Mouse (Mus musculus) limb, embryonic 12.5 days (tissue): ENCODE data around the gene Olfr313. TPM values are rescaled to one million over a fixed set of nuclear protein-coding genes. Genes with fewer than 3 reads are reported as not detected.
"Not testable (repeated sequence)": the region's sequence is repeated elsewhere in the genome, so short reads cannot be mapped to it uniquely, and the experiment has no call there.

Source experiments
- ATAC-seq: fragments of 200-750 bp; cut with Nextera tagmentation; 2 replicates; pipeline ENCODE4 v1.8.0; 2017; ENCODE audit warnings: low read depth, moderate TSS enrichment; ENCODE audit not compliant: insufficient number of reproducible peaks, insufficient read depth, low FRiP score, low TSS enrichment
- H3K27ac ChIP-seq: fragments of 300-500 bp; sonication (generic); 2 replicates; pipeline ENCODE4 v1.5.1; 2016; ENCODE audit warnings: mild to moderate bottlenecking, moderate library complexity
- H3K27me3 ChIP-seq: fragments of 300-500 bp; sonication (generic); 2 replicates; pipeline ENCODE4 v1.6.1; 2016; ENCODE audit warnings: mild to moderate bottlenecking, moderate library complexity
- H3K36me3 ChIP-seq: fragments of 300-500 bp; sonication (generic); 2 replicates; pipeline ENCODE4 v1.6.1; 2016; ENCODE audit warnings: mild to moderate bottlenecking, moderate library complexity
- H3K4me1 ChIP-seq: fragments of 300-500 bp; sonication (generic); replicated peaks from 2 replicates; pipeline ENCODE4 v1.6.1; 2016
- H3K4me2 ChIP-seq: fragments of 300-500 bp; sonication (generic); 2 replicates; pipeline ENCODE4 v1.6.1; 2016; ENCODE audit warnings: mild to moderate bottlenecking, moderate library complexity
- H3K4me3 ChIP-seq: fragments of 300-500 bp; sonication (generic); replicated peaks from 2 replicates; pipeline ENCODE4 v1.5.1; 2016; ENCODE audit warnings: mild to moderate bottlenecking
- H3K9ac ChIP-seq: fragments of 300-500 bp; sonication (generic); replicated peaks from 2 replicates; pipeline ENCODE4 v1.6.1; 2016; ENCODE audit warnings: mild to moderate bottlenecking, moderate library complexity
- H3K9me3 ChIP-seq: fragments of 300-500 bp; sonication (generic); 2 replicates; pipeline ENCODE4 v1.6.1; 2016; ENCODE audit warnings: mild to moderate bottlenecking, moderate library complexity
- WGBS: fragments of 180-500 bp; shearing (Covaris S2); methylation state at CpG from one replicate; pipeline ENCODE4 v1.1.7; 2016; 5-methylcytosine and 5-hydroxymethylcytosine counted together
- polyA plus RNA-seq: library from polyadenylated mRNA; unstranded; fragments of >200 nt; fragmentation: Nextera tagmentation; extraction: Ambion mirVana; gene quantifications from 2 replicates; pipeline ENCODE4 v1.2.1, GENCODE M21; 2016

Gene Olfr313
- not detected in 2 replicates for polyA plus RNA-seq

- 50% methylated on average over 1 of the region's 1 CpGs for WGBS
- ATAC-seq, H3K27ac ChIP-seq, H3K4me3 ChIP-seq, H3K4me2 ChIP-seq, H3K4me1 ChIP-seq, H3K36me3 ChIP-seq, H3K27me3 ChIP-seq, H3K9me3 ChIP-seq, H3K9ac ChIP-seq: not testable (repeated sequence)
Measured at GRCm38 (mm10) chr11:58814700-58815099, at the start of gene Olfr313. Gene Olfr313, plus strand, starts transcription at chr11:58815000.

GRCm38 (mm10) chr11:58772888-58773287 is 41.9 kb upstream of the Olfr313 start, which contains the start of gene Olfr315:
Gene Olfr315, plus strand, starts transcription at chr11:58773188.
- H3K27me3 ChIP-seq = no peaks in the 10 kb centered on the region
- H3K9ac ChIP-seq = no peak within 1 kb of the TSS
- H3K36me3 ChIP-seq = no peaks in the 10 kb centered on the region
- no peak within 1 kb of the TSS for H3K4me2 ChIP-seq
- H3K4me1 ChIP-seq = no peaks in the 10 kb centered on the region
- H3K27ac ChIP-seq = no peak within 1 kb of the TSS
- peaks cover 3% of the 10 kb centered on the region; the same call in 1 of the 2 replicates for H3K9me3 ChIP-seq
- H3K4me3 ChIP-seq = no peak within 1 kb of the TSS
- ATAC-seq = no peak

GRCm38 (mm10) chr11:58782480-58783089 is 32.2 kb upstream of the Olfr313 start, which contains the start of gene Olfr314:
Gene Olfr314, plus strand, starts transcription at chr11:58782952.
- Histone ChIP-seq H3K27me3 (no peaks in the 10 kb centered on the region), H3K36me3 (no peaks in the 10 kb centered on the region), H3K4me3 (no peak within 1 kb of the TSS), H3K27ac (no peak within 1 kb of the TSS), H3K4me1 (no peaks in the 10 kb centered on the region), H3K4me2 (no peak within 1 kb of the TSS), H3K9me3 (no peaks in the 10 kb centered on the region), H3K9ac (no peak within 1 kb of the TSS)
- no peak for ATAC-seq
- WGBS = 82% methylated on average over 6 of the region's 6 CpGs

GRCm38 (mm10) chr11:58784182-58784581 is 30.6 kb upstream of the Olfr313 start:
- Histone ChIP-seq H3K27ac (no peak overlapping the region), H3K4me3 (no peak overlapping the region), H3K9ac (no peak overlapping the region), H3K27me3 (no peaks in the 10 kb centered on the region), H3K4me1 (no peaks in the 10 kb centered on the region), H3K4me2 (no peak overlapping the region), H3K9me3 (no peaks in the 10 kb centered on the region), H3K36me3 (no peaks in the 10 kb centered on the region)
- WGBS = 78% methylated on average over 2 of the region's 2 CpGs
- ATAC-seq = no peak

GRCm38 (mm10) chr11:58787651-58788050 is 27.1 kb upstream of the Olfr313 start:
- 88% methylated on average over 10 of the region's 10 CpGs for WGBS
- H3K9me3 ChIP-seq = no peaks in the 10 kb centered on the region
- H3K27me3 ChIP-seq = no peaks in the 10 kb centered on the region
- no peak overlapping the region for H3K4me2 ChIP-seq
- no peaks in the 10 kb centered on the region for H3K36me3 ChIP-seq
- no peak overlapping the region for H3K9ac ChIP-seq
- H3K4me3 ChIP-seq = no peak overlapping the region
- no peak overlapping the region for H3K27ac ChIP-seq
- H3K4me1 ChIP-seq = no peaks in the 10 kb centered on the region
- no peak for ATAC-seq

- Histone ChIP-seq H3K36me3 (no peaks in the 10 kb centered on the region), H3K4me3 (no peak overlapping the region), H3K4me2 (no peak overlapping the region), H3K4me1 (no peaks in the 10 kb centered on the region), H3K27me3 (no peaks in the 10 kb centered on the region), H3K27ac (no peak overlapping the region), H3K9ac (no peak overlapping the region), H3K9me3 (no peaks in the 10 kb centered on the region)
- WGBS = 83% methylated on average over 8 of the region's 8 CpGs
- ATAC-seq = no peak
Measured at GRCm38 (mm10) chr11:58788346-58788745, 26.5 kb upstream of the Olfr313 start.

GRCm38 (mm10) chr11:58789532-58789931 is 25.3 kb upstream of the Olfr313 start:
- Histone ChIP-seq H3K4me1 (no peaks in the 10 kb centered on the region), H3K27me3 (no peaks in the 10 kb centered on the region), H3K4me2 (no peak overlapping the region), H3K9ac (no peak overlapping the region), H3K9me3 (no peaks in the 10 kb centered on the region), H3K36me3 (no peaks in the 10 kb centered on the region), H3K27ac (no peak overlapping the region), H3K4me3 (no peak overlapping the region)
- WGBS = 48% methylated on average over 3 of the region's 3 CpGs
- ATAC-seq = no peak

- Histone ChIP-seq H3K4me2 (no peak overlapping the region), H3K9me3 (no peaks in the 10 kb centered on the region), H3K36me3 (no peaks in the 10 kb centered on the region), H3K27me3 (no peaks in the 10 kb centered on the region), H3K27ac (no peak overlapping the region), H3K4me3 (no peak overlapping the region), H3K4me1 (no peaks in the 10 kb centered on the region), H3K9ac (no peak overlapping the region)
- WGBS = 63% methylated on average over 2 of the region's 2 CpGs
- no peak for ATAC-seq
Measured at GRCm38 (mm10) chr11:58790053-58790452, 24.7 kb upstream of the Olfr313 start.

- Histone ChIP-seq H3K9ac (no peak overlapping the region), H3K4me1 (no peaks in the 10 kb centered on the region), H3K27me3 (no peaks in the 10 kb centered on the region), H3K9me3 (no peaks in the 10 kb centered on the region), H3K4me2 (no peak overlapping the region), H3K36me3 (no peaks in the 10 kb centered on the region), H3K4me3 (no peak overlapping the region), H3K27ac (no peak overlapping the region)
- no peak for ATAC-seq
- whole genome bisulfite sequencing = 87% methylated on average over 6 of the region's 6 CpGs
Measured at GRCm38 (mm10) chr11:58790646-58791045, 24.2 kb upstream of the Olfr313 start.

GRCm38 (mm10) chr11:58795856-58796255 is 18.9 kb upstream of the Olfr313 start:
- 87% methylated on average over 2 of the region's 2 CpGs for WGBS

GRCm38 (mm10) chr11:58796850-58797249 is 17.9 kb upstream of the Olfr313 start:
- WGBS = 83% methylated on average over 7 of the region's 7 CpGs
- no peak overlapping the region for H3K4me2 ChIP-seq
- H3K27ac ChIP-seq = no peak overlapping the region
- H3K27me3 ChIP-seq = no peaks in the 10 kb centered on the region
- H3K36me3 ChIP-seq = no peaks in the 10 kb centered on the region
- no peak overlapping the region for H3K4me3 ChIP-seq
- H3K9me3 ChIP-seq = no peaks in the 10 kb centered on the region
- no peak for ATAC-seq
- no peak overlapping the region for H3K9ac ChIP-seq
- H3K4me1 ChIP-seq = no peaks in the 10 kb centered on the region

More at GRCm38 (mm10) chr11:58795856-58796255, 18.9 kb upstream of the Olfr313 start:
- Histone ChIP-seq H3K4me3 (no peak overlapping the region), H3K27ac (no peak overlapping the region), H3K4me2 (no peak overlapping the region), H3K9me3 (no peaks in the 10 kb centered on the region), H3K4me1 (no peaks in the 10 kb centered on the region), H3K36me3 (no peaks in the 10 kb centered on the region), H3K9ac (no peak overlapping the region), H3K27me3 (no peaks in the 10 kb centered on the region)
- no peak for ATAC-seq

- H3K4me3 ChIP-seq = no peak overlapping the region
- H3K27ac ChIP-seq = no peak overlapping the region
- H3K27me3 ChIP-seq = no peaks in the 10 kb centered on the region
- no peak overlapping the region for H3K4me2 ChIP-seq
- ATAC-seq = no peak
- no peaks in the 10 kb centered on the region for H3K36me3 ChIP-seq
- no peaks in the 10 kb centered on the region for H3K9me3 ChIP-seq
- H3K9ac ChIP-seq = no peak overlapping the region
- 78% methylated on average over 5 of the region's 5 CpGs for WGBS
- H3K4me1 ChIP-seq = no peaks in the 10 kb centered on the region
Measured at GRCm38 (mm10) chr11:58799747-58800146, 15.1 kb upstream of the Olfr313 start.
